Comparison of ENCODE assay signal across 8 mouse cellular contexts in genomic region chr6:136518537-136519246, GRCm38 (mm10). TPM values are rescaled to one million over a fixed set of nuclear protein-coding genes. Genes with fewer than 3 reads are reported as not detected.
DNase-seq lines count a peak whose midpoint lies in the region; TF ChIP-seq lines count a peak whose summit lies in the region.

No protein-coding gene starts in this region.

- intact Hi-C loops in left cerebral cortex, adult 2 months (cut with DNase I): loop anchor here (1.0 to 2.0 kb wide), 4 partner anchors 14 to 96 kb away; no protein-coding TSS in a partner anchor

- H3K27ac ChIP-seq in left cerebral cortex, adult 2 months: peak overlapping the region; percentile 99
- peak overlapping the region; percentile 81 for H3K27ac ChIP-seq in macrophage

- peak; percentile 97 to 98 for DNase-seq in adrenal gland, adult (ENCODE audit: inconsistent age in 2 of 2, low spot score in 1 of 2)
- peak; percentile 99 for DNase-seq in embryo, embryonic 10 days (ENCODE audit: low spot score)
- DNase-seq in gastrocnemius, adult 8-10 months (ENCODE audit: low spot score in 2 of 2): peak; percentile 96 to 97
- DNase-seq in hindlimb bud, embryonic 11.5 days (ENCODE audit: extremely low spot score, low read depth, low spot score): peak; percentile 87
- DNase-seq in left cerebral cortex, adult 2 months (ENCODE audit: extremely low spot score in 1 of 2, low spot score in 2 of 2): peak; percentile 93 to 94
- DNase-seq in retina, postnatal 7 days (ENCODE audit: low read depth, low spot score): peak; percentile 95
- peak; percentile 87 to 94 for DNase-seq in urinary bladder, adult 18-20 months (ENCODE audit: low spot score in 2 of 2)

- H3K36me3 ChIP-seq in macrophage (ENCODE audit: inconsistent target): no peaks in the 10 kb centered on the region; the same call in 1 of the 2 replicates

- H3K79me2 ChIP-seq in macrophage (ENCODE audit: inconsistent target): peaks cover 42% of the 10 kb centered on the region

- peak; percentile 49 for TF ChIP-seq CTCF in left cerebral cortex, adult 2 months (IDR thresholded peaks at IDR 0.05)

- 2% methylated on average over 59 of the region's 59 CpGs for WGBS in macrophage (ENCODE audit: missing documents)

- H3K4me3 ChIP-seq in left cerebral cortex, adult 2 months: peak overlapping the region; percentile 66
- H3K4me3 ChIP-seq in macrophage (ENCODE audit: inconsistent target): peak overlapping the region; percentile 54

RNA-seq across cellular contexts. Expression of gene Atf7ip, which starts 12.7 kb away (rescaled TPM):
- total RNA-seq in gastrocnemius, adult 8-10 months (2022): 10 to 100 TPM; 35.7 to 46.2 (median 42.5) TPM
- 100 to 1,000 TPM; 119 to 122 TPM for total RNA-seq in left cerebral cortex, adult 2 months (2021)
- 100 to 1,000 TPM in 18 of 26 experiments, 10 to 100 TPM in 8; 42.6 to 322 (median 177) TPM for total RNA-seq in macrophage (2018; cell fraction: chromatin; rRNA removed)
- 10 to 100 TPM in 25 of 26 experiments, 1 to 10 TPM in 1; 4.6 to 80.8 (median 41.8) TPM for total RNA-seq in macrophage (2018; cell fraction: cytosol; rRNA removed)
- 100 to 1,000 TPM in 12 of 26 experiments, 10 to 100 TPM in 14; 27.4 to 183 (median 95.2) TPM for total RNA-seq in macrophage (2018; cell fraction: nucleus; rRNA removed)
- 12.0 to 34.6 TPM (median 17.1 TPM) in 3 replicates for polyA plus RNA-seq in macrophage (2018)

Comparison
In these comparisons a context has a peak if more than half of its experiments do, and no peak if none do; other contexts are left out.
1. Peak in every context shown above with its lines: DNase-seq, H3K4me3 ChIP-seq and H3K27ac ChIP-seq.